In genomic region chr8:90063291-90063690, GRCm38 (mm10) we compare ENCODE assay signal across 16 mouse cellular contexts.
DNase-seq lines count a peak whose midpoint lies in the region; ATAC-seq and TF ChIP-seq lines count a peak whose summit lies in the region.
"Had no signal": no experiment of that assay in that cellular context is flagged by ENCODE, and none has a peak within 500 bp of the region (broad histone marks: within the 10 kb centered on the region; RNA-seq: fewer than 3 reads in every experiment).

No protein-coding gene starts in this region.

- TF ChIP-seq CTCF in gastrocnemius, adult 2 months (IDR thresholded peaks at IDR 0.05): peak; percentile 22; the same call in 1 of the 2 replicates
- no peak for TF ChIP-seq CTCF in thymus, adult 2 months (IDR thresholded peaks at IDR 0.05; ENCODE audit: borderline replicate concordance, control insufficient read depth, extremely low read depth, insufficient read depth, low read length, poor library complexity)
- TF ChIP-seq CTCF in stomach, postnatal 0 days (IDR thresholded peaks at IDR 0.05; ENCODE audit: low read depth): peak; percentile 54

- H3K4me2 ChIP-seq in stomach, postnatal 0 days (replicated peaks; ENCODE audit: low read depth): no peak overlapping the region
- H3K4me2 ChIP-seq: heart, embryonic 13.5 days had no signal

- no peaks in the 10 kb centered on the region for H3K4me1 ChIP-seq in thymus, adult 2 months (replicated peaks; ENCODE audit: control insufficient read depth, insufficient read depth, low read length)
- no peaks in the 10 kb centered on the region; the same call in 1 of the 2 replicates for H3K4me1 ChIP-seq in stomach, postnatal 0 days (replicated peaks; ENCODE audit: control insufficient read depth, insufficient read depth)

- H3K27me3 ChIP-seq in thymus, adult 2 months (ENCODE audit: control insufficient read depth, insufficient read depth, low read length): no peaks in the 10 kb centered on the region
- no peaks in the 10 kb centered on the region for H3K27me3 ChIP-seq in stomach, postnatal 0 days (ENCODE audit: control insufficient read depth, insufficient read depth, low read length)
- H3K27me3 ChIP-seq: heart, embryonic 13.5 days had no signal

- no peak overlapping the region for H3K9ac ChIP-seq in stomach, postnatal 0 days (ENCODE audit: low read length)
- H3K9ac ChIP-seq: heart, embryonic 13.5 days had no signal

- DNase-seq in gastrocnemius, adult 2 months: no peak
- no peak for DNase-seq in gastrocnemius, postnatal 4 days (ENCODE audit: low spot score in 2 of 2)
- DNase-seq in kidney, postnatal 36 days: peak; percentile 4 to 12
- DNase-seq in kidney, postnatal 14 days: no peak
- DNase-seq in thymus, postnatal 4 days: peak; percentile 6
- DNase-seq in thymus, adult 2 months: no peak
- no peak for DNase-seq in stomach, postnatal 0 days (ENCODE audit: low spot score)
- no peak for DNase-seq in yolk sac, embryonic 10.5 days (ENCODE audit: low spot score)
- DNase-seq: B cell, adult 2 months; cerebellum, adult 18-20 months; gastrocnemius, postnatal 14 days; kidney, adult 18-20 months; lung, adult 2 months; right cerebral cortex, postnatal 25 days had no signal

- no peaks in the 10 kb centered on the region for H3K9me3 ChIP-seq in stomach, postnatal 0 days (ENCODE audit: control insufficient read depth, low read length)
- H3K9me3 ChIP-seq: heart, embryonic 13.5 days had no signal

- no peak for ATAC-seq in stomach, postnatal 0 days (ENCODE audit: low FRiP score, low TSS enrichment)
- ATAC-seq: midbrain, embryonic 16.5 days had no signal

- no peak overlapping the region for H3K27ac ChIP-seq in gastrocnemius, adult 2 months
- no peak overlapping the region for H3K27ac ChIP-seq in thymus, adult 2 months (ENCODE audit: control insufficient read depth, insufficient read depth, low read length)
- H3K27ac ChIP-seq in stomach, postnatal 0 days (replicated peaks): no peak overlapping the region
- H3K27ac ChIP-seq: heart, embryonic 13.5 days had no signal

- no peak for TF ChIP-seq EP300 in stomach, postnatal 0 days (optimal IDR thresholded peaks at IDR 0.05)

- intact Hi-C loops in gastrocnemius, adult 2 months (cut with DNase I): no loop called here

- H3K36me3 ChIP-seq in thymus, adult 2 months (ENCODE audit: control insufficient read depth, insufficient read depth, low read length): no peaks in the 10 kb centered on the region
- no peaks in the 10 kb centered on the region for H3K36me3 ChIP-seq in stomach, postnatal 0 days (ENCODE audit: control insufficient read depth, insufficient read depth, low read length)
- H3K36me3 ChIP-seq: heart, embryonic 13.5 days had no signal

- H3K4me3 ChIP-seq in gastrocnemius, adult 2 months: no peak overlapping the region
- H3K4me3 ChIP-seq in thymus, adult 2 months (ENCODE audit: control insufficient read depth, insufficient read depth, low read length): no peak overlapping the region
- no peak overlapping the region for H3K4me3 ChIP-seq in stomach, postnatal 0 days (ENCODE audit: low read depth, low read length)
- H3K4me3 ChIP-seq: heart, embryonic 13.5 days had no signal

- TF ChIP-seq POLR2A in thymus, adult 2 months (IDR thresholded peaks at IDR 0.05; ENCODE audit: control insufficient read depth, extremely low read depth, insufficient read depth, low read length, poor library complexity): no peak

- WGBS in thymus, adult 2 months: 92% methylated on average over 1 of the region's 1 CpGs
- 95% methylated on average over 1 of the region's 1 CpGs for WGBS in stomach, postnatal 0 days

Comparison
In these comparisons a context has a peak if more than half of its experiments do, and no peak if none do; other contexts are left out.
1. DNase-seq: peak in kidney, postnatal 36 days (2 of 2) and thymus, postnatal 4 days (single experiment); none in gastrocnemius, adult 2 months (single experiment), gastrocnemius, postnatal 4 days (0 of 2), kidney, postnatal 14 days (single experiment), thymus, adult 2 months (single experiment), stomach, postnatal 0 days (single experiment) and yolk sac, embryonic 10.5 days (single experiment).